Mouse (Mus musculus) cerebellum, adult 2 months (tissue): ENCODE measurements around the gene Soat1. TPM values are rescaled to one million over a fixed set of nuclear protein-coding genes. Genes with fewer than 3 reads are reported as not detected.

ENCODE experiments used
- DNase-seq, 2 experiments: peaks; one replicate each; pipeline ENCODE4 v3.0.0; 2021
- H3K27ac ChIP-seq: fragments of 200-500 bp; 2 replicates; pipeline ENCODE4 v1.5.1; 2012; ENCODE audit warnings: low read length, control low read depth, inconsistent platforms; ENCODE audit not compliant: insufficient read depth
- H3K27me3 ChIP-seq: fragments of 200-500 bp; 2 replicates; pipeline ENCODE4 v1.6.1; 2012; ENCODE audit warnings: inconsistent platforms, mild to moderate bottlenecking, low read length, moderate library complexity; ENCODE audit not compliant: control insufficient read depth, insufficient read depth
- H3K4me1 ChIP-seq: fragments of 200-500 bp; 2 replicates; pipeline ENCODE4 v1.6.1; 2011; ENCODE audit warnings: low read length; ENCODE audit not compliant: control insufficient read depth, insufficient read depth
- H3K4me3 ChIP-seq: fragments of 200-500 bp; replicated peaks from 2 replicates; pipeline ENCODE3; 2011; ENCODE audit warnings: mild to moderate bottlenecking, low read depth, low read length, control low read depth; ENCODE audit not compliant: insufficient read depth
- CTCF ChIP-seq: fragments of 200-500 bp; IDR thresholded peaks from 2 replicates; pipeline ENCODE4 v1.5.1; 2011; ENCODE audit warnings: low read depth, mild to moderate bottlenecking, control low read depth, low read length, moderate library complexity, borderline replicate concordance; ENCODE audit not compliant: insufficient read depth
- POLR2A ChIP-seq: fragments of 200-500 bp; IDR thresholded peaks from 2 replicates; pipeline ENCODE4 v1.6.1; 2011; ENCODE audit warnings: low read length, control low read depth, borderline replicate concordance; ENCODE audit not compliant: insufficient read depth
- WGBS: fragments of 180-500 bp; shearing (Covaris S2); methylation state at CpG from one replicate; pipeline ENCODE4 v1.1.7; 2018; 5-methylcytosine and 5-hydroxymethylcytosine counted together
- polyA plus RNA-seq: library from polyadenylated mRNA; depleted of rRNA; stranded (reverse); fragments of >200 nt; gene quantifications from 2 replicates; pipeline ENCODE4 v1.2.3, GENCODE M21; 2012

The Soat1 gene
- polyA plus RNA-seq, 1 experiment: 17.7 TPM

- DNase-seq: peak in 1 of 2 experiments; percentile 8
- no peak for TF ChIP-seq POLR2A
- TF ChIP-seq CTCF: no peak
- H3K4me1 ChIP-seq: no peaks in the 10 kb centered on the region
- no peak overlapping the region for H3K27ac ChIP-seq
- H3K4me3 ChIP-seq: no peak overlapping the region
- no peaks in the 10 kb centered on the region for H3K27me3 ChIP-seq
- 13% methylated on average over 11 of the region's 11 CpGs for WGBS
Observed at GRCm38 (mm10) chr1:156473003-156473402, 1.1 kb downstream of the Soat1 start.

- Histone ChIP-seq H3K27ac (no peak overlapping the region), H3K27me3 (no peaks in the 10 kb centered on the region), H3K4me3 (no peak overlapping the region), H3K4me1 (no peaks in the 10 kb centered on the region)
- TF ChIP-seq CTCF (no peak), POLR2A (no peak)
- 93% methylated on average over 7 of the region's 7 CpGs for WGBS
- no peak for DNase-seq
Observed at GRCm38 (mm10) chr1:156471955-156472354, 2.2 kb downstream of the Soat1 start.

GRCm38 (mm10) chr1:156471071-156471470, 3.1 kb downstream of the Soat1 start:
- H3K4me3 ChIP-seq: no peak overlapping the region
- DNase-seq: no peak
- no peaks in the 10 kb centered on the region for H3K27me3 ChIP-seq
- no peaks in the 10 kb centered on the region for H3K4me1 ChIP-seq
- TF ChIP-seq POLR2A: no peak
- WGBS: 95% methylated on average over 3 of the region's 3 CpGs
- no peak overlapping the region for H3K27ac ChIP-seq

DNA sequence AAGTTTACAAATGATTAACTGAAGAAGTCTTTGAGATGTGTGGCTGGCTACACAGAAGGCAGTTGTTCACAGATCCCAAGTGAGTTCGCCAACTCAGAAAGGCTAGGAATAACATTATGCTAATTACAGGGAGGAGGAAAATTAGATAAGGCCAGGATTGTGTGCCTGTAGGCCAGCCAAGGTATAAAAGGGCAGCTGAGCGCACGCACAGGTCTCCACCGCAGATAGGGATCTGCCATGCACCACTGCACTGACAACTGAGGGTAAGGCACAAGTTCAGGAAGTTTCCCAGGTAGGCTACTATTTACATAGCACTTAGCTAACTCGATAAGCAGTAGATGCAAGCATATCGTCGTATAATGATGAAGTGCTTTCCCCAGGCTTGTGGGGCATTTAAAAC, 3.6 kb downstream of the Soat1 start:
- TF ChIP-seq CTCF: no peak
- no peak for TF ChIP-seq POLR2A
- Histone ChIP-seq H3K4me3 (no peak overlapping the region), H3K27ac (no peak overlapping the region), H3K4me1 (no peaks in the 10 kb centered on the region), H3K27me3 (no peaks in the 10 kb centered on the region)
- no peak for DNase-seq
- WGBS: 82% methylated on average over 7 of the region's 7 CpGs

- no peak overlapping the region for H3K27ac ChIP-seq
- no peak overlapping the region for H3K4me3 ChIP-seq
- TF ChIP-seq POLR2A: no peak
- TF ChIP-seq CTCF: no peak
- 87% methylated on average over 3 of the region's 3 CpGs for WGBS
- H3K27me3 ChIP-seq: no peaks in the 10 kb centered on the region
- DNase-seq: no peak
- H3K4me1 ChIP-seq: no peaks in the 10 kb centered on the region
Observed at GRCm38 (mm10) chr1:156468576-156468975, 5.6 kb downstream of the Soat1 start.

- H3K4me1 ChIP-seq: no peaks in the 10 kb centered on the region
- H3K4me3 ChIP-seq: no peak overlapping the region
- no peak for DNase-seq
- 75% methylated on average over 12 of the region's 12 CpGs for WGBS
- TF ChIP-seq POLR2A (no peak), CTCF (no peak)
- H3K27ac ChIP-seq: no peak overlapping the region
- H3K27me3 ChIP-seq: no peaks in the 10 kb centered on the region
Observed at GRCm38 (mm10) chr1:156467655-156468255, 6.4 kb downstream of the Soat1 start.

DNA sequence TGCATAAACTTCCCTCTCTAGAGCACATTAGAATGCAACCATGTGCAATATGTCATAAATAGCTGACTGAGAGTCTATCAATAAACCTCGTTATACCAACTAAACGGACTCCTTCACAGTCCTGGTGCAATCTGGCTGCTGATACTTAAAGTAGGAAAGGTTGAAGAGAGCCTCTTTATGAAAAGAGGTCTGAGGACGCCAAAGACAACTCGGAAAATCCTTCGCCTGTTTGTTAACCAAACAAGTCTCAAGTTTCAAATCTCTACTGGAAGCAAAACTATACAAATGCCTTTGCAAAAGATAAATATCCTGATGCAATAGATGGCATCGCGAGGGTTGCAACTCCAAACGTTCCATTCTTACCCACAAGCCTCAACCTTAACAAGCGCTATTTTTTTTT, 9.2 kb downstream of the Soat1 start:
- Histone ChIP-seq H3K4me1 (no peaks in the 10 kb centered on the region), H3K27me3 (no peaks in the 10 kb centered on the region), H3K27ac (no peak overlapping the region), H3K4me3 (no peak overlapping the region)
- 95% methylated on average over 9 of the region's 9 CpGs for WGBS
- no peak for DNase-seq
- TF ChIP-seq POLR2A (no peak), CTCF (no peak)

DNA sequence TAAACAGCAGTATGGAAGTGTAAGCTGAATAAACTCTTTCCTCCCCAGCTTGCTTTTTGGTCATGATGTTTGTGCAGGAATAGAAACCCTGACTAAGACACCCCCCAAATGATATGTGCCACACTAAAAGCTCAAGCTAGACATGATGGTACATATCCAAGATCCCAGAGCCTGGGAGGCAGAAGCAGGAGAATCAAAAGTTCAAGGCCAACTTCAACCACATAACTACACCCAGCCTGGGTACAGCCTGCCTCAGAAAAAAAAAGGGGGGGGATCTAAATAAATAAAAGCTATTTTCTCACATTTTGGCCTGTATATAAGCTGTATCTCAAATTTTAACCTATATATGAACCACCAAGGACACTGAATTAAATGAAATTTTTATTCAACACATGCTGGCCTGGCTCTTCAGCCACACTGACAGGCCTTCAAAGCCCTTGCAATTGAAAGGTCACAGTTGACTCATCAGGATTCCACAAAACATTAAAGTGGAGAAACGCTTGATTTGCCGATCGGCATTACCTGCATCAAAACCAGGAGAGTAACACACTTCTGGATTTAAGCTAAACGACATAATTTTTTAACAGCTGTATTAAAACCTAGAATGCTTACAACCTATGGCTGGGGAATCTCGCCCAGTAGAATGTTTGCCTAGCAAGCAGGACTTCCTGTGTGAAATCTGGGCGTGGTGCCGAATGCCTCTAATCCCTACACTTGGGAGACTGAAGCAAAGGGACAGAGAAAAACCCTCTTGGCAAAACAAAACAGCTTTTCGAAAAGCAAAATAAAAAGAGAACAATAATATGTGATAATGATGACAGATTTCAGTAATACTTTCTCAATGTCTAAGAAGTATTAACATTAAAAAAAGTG, 9.9 kb downstream of the Soat1 start:
- TF ChIP-seq CTCF (no peak), POLR2A (no peak)
- no peaks in the 10 kb centered on the region for H3K4me1 ChIP-seq
- 92% methylated on average over 8 of the region's 8 CpGs for WGBS
- no peak for DNase-seq
- H3K27me3 ChIP-seq: no peaks in the 10 kb centered on the region
- no peak overlapping the region for H3K27ac ChIP-seq
- H3K4me3 ChIP-seq: no peak overlapping the region
